Mouse (Mus musculus): ENCODE results near the gene Psme4.
"Not testable (repeated sequence)": the region's sequence is repeated elsewhere in the genome, so short reads cannot be mapped to it uniquely, and the experiment has no call there.

Psme4 gene

DNA sequence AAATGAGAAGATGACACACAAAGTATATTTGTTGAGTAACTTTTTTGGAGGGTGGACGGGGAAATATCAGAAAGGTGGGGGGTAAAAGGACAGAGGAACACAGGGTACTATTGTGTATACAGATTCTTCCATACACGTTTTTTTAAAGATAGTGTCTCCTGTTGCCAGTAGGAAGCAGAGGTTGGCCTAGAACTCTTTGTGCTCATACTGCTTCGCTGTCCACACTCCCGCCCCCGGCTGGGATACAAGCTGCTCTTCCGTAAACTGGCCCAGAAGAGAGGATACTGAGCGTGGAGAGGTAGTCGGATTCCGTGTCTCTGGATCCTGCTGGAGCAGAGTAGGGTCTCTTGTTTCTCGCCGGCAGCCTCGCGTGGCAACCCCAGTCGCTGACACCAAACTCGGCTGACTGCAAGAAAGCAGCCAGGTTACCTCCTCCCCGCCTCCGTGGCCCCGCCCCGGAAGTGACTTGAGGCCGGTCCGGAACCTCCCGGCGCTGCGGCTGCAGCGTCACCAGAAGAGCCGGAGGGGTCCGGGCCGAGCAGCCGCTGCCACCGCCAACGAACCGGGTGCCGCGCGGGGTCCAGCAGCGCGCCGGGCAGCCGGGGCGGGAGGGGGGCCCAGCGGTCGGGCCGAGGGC is at the start of gene Psme4:
TSS of gene Psme4 (plus strand) at position 460 of the 637 bp plus-strand sequence.
- peak; percentile 94 for DNase-seq (ENCODE audit: low read depth, low spot score)

DNA sequence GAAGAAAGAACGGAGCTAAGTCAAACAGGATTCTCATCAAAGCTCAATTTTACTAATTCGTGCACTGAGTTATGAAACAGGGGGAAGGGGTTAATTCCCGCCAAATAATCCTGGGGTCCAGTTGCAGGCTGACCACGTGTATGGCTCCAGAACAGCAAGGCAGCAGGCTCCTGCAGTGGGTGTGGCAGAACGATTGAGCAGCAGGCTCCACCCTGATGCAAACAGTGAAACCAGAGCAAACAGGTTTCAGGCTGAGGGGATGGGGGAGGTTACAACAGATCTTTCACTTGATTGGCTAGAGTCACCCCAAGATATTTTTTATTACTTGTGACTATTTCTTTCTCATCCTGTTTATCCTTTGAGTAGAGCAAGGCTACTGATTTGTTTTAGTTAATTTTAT is 48.1 kb upstream of the Psme4 start:
- DNase-seq (ENCODE audit: low read depth, low spot score) = no peak

DNA sequence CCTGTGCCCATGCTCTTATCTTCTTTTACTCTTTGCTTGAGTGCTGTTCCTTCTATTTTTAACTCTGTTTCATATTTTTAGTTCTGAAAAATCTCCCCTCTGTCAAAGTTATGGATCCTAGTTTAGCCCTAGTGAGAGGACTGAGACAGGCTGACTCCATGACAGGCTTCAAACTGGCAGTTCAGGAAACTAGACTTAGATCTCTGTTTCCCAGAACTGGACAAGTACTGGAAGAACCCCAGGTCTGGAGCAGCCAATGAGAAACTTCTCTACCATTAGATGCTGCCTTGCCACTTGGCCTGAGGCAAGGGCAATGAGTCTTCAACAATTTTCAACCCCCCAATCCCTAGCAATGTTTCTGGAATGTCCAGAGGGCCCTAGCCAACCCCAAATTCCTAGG is 40.8 kb upstream of the Psme4 start:
- no peak for DNase-seq (ENCODE audit: low read depth, low spot score)

DNA sequence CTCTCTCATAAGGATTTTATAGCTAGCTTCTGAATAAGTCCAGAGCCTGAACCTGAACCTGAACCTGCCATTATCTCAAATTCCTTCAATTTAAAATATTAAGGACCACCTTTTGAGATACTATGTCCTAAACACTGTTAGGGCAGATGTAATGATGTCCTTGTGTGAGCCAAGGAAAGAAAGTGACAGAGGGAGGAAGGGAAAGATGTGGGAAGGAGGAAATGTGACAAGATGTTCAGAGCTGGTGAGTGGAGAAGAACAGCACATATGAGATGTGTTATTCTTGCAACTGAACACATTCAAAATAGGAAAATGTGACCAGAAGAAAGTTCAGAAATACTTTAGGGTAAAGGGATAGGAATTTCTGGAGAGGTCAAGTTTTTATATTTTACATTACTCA is 38.1 kb upstream of the Psme4 start:
- no peak for DNase-seq (ENCODE audit: low read depth, low spot score)

DNA sequence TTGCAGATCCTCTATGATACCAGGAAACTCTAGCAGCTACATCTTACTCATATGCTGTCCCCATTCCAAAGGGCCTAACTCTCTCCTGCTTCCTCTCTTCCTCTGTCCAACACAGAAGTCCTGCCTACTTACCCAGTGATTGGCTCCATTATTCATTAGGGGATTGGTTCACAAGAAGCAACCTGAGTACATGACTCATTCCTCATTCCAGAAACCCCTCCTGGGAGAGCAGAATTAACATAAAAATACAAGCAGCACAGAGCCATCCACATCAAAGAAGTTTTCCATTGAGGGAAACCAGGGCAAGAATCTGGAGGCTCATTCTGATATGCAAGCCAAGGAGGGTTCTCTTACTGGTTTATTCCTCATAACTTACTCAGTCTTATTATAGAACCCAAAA is 27.5 kb upstream of the Psme4 start:
- DNase-seq (ENCODE audit: low read depth, low spot score) = no peak

DNA sequence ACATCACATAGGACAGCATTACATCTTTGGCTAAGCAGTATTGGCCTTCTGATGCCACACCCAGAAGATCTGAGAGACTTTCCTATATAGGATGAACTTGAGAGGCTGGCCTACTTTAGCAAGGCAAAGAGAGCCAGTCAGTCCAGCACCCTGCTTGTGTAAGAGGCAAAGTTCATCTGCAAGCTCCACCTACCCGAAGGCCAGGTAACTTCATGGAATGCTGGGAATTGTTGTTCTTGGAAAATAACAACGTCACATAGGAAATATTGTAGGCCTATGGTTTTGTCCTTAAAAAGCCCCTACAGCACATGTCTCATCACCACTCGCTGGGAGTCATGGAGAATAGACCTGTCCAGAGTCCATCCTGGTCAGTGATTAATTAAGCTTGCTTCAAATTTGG is 22.6 kb upstream of the Psme4 start:
- no peak for DNase-seq (ENCODE audit: low read depth, low spot score)

DNA sequence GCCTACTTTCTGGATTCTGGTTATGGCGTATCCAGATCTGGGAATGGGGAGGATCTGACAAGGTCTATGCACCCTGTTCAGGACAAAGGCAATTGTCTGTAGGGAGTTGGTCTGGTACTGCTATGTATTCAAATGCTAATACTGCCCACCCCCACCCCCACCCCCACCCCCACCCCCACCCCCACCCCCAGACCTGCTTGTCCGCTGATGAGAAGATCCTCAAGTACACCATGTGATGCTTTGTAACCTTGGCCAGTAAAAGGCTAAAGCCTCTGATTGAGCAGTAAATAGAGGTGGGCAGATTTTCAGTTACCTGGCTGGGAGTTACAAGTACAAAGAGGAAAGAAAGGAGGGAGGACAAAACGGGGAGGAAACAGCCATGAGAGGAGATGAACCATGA is 21.9 kb upstream of the Psme4 start:
- DNase-seq (ENCODE audit: low read depth, low spot score) = no peak

DNA sequence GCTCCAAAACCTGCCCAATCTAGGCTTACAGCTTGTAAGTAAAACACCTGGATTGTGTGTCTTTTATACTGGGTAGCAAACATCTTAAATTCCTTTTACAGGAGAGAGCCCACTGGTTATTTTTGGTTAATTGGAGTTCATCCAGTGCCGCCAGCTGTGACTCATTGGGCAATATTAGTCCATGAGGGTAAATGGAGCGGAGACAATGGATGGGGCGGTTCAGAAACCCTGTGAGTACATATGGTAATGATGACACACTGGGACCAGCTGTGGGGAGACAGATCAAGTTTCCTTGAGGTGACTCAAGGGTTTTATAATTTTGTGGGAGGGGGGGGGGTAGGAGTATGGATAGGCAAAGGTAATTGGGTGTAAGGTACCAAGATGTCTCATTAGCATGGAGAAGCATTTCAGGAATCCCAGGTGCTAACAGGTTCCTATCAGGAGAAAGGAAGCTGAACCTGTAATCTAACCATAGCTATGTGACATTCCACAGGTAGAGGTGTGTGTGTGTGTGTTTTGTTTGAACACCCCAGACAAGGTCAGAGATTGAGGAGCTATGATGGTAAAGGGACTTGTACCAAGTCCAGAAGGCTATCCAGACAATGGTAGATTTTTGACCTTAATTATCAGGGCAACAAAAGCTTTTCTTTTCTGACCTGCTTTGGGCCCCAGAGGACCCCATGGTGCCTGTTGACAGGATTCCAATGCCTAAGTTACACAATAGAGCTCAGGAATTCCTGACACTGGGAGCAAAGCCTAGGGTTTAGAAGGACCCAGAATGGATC is 21.3 kb upstream of the Psme4 start:
- DNase-seq (ENCODE audit: low read depth, low spot score) = no peak

DNA sequence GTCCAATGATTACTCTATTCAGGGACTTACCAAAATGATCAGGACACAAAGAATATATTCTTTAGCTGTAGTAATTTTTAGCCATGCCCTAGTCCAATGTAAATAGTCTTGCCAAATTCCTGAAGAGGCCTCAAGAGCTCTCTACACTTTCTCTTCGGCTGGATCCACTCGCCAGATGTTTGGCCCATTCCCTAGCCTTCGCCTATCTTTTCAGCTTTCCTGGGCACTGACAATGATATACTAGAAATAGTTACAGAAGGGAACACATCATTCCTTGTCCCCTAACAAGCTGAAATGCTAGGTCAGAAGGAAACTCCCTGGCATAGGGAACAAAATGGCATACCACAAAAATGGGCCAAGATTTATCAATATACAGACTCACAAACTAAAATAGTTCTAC is 18.6 kb upstream of the Psme4 start:
- DNase-seq (ENCODE audit: low read depth, low spot score) = no peak

DNA sequence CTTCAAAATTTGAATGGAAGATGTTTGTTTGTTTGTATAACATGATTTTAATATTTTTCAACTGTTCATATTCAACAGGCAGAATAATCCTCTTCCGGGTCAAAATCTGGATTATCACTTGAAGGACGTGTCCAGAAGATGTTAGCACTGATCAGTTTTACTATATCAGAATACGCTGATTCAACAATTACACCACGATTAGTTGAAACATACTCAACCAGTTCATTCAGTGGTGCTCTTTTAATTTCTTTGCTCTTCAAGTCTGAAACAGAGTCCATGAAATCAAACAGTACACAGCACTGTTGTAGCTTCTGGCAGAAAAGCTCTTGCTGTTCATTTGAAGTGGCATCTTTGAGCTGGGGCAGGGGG is 17.1 kb upstream of the Psme4 start:
- not testable (repeated sequence) for DNase-seq (ENCODE audit: low read depth, low spot score)

DNA sequence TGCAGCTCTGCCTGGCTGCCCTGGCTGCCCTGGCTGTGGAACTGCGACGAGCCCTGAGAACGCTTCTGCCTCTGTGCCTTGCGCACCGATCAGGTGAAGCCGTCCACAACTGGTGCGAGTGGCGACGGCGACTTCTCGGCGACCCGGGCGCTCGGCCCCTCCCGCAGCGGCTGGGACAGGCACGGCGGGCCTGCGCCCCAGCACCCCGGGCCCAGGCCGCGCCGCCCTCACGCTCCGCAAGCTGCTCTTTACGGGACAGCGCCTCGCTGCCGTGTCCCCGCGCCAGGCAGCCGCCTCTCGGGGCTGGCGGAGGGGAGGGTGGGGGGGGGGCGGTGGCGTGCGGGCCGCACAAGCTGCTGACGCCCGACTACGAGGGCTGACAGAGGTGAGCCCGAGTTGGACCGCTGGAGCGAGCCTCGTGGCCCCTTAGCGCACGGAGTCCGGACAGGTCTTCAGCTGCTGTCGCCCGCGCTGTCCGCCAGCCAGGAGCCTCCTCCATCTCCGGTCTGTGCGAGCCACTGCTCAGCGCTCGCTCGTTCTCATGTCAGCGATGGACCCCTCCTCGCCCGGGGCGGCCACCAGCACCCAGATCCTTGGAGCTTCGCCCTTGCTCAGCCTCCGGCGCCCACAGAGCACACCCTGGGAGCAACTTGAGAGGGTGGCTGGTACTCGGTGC is 16.5 kb upstream of the Psme4 start:
- no peak for DNase-seq (ENCODE audit: low read depth, low spot score)

DNA sequence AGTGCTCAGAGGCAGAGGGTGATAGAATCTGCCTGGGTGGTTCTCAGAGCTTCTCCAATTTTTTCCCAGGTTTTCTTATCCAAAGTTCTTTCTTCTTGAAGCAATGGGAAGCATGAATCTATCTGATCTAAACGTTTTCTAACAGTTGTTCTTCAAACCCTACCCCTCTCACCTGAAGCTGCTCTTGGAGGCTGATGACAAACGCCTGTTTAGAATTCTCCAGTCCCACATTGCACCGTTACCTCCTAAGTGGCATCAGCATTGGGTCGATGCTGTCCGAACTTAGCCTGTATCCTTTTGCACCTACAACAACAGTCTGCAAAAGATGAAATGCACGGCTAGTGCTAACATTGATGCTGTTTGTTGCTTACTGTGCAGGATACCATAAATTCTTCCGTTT is 10.1 kb upstream of the Psme4 start:
- no peak for DNase-seq (ENCODE audit: low read depth, low spot score)

DNA sequence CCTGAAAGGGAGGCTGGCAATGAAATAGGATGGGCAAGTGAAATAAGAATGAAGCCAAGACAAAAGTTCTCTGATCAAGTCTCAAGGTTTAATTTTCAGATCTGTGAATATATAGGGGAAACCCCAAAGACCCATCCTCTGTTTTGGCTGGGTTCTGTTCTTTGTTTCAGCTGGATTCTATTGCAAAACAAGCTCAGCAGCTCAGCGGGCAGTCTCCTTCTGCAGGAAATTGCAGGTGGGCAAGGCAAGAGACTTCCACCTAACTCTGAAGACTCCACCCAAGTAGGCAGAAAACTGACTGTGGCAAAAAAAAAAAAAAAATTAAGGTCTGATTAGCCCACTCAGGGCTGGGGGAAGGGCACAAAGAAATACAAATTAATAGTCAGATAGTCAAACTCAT is 9.6 kb upstream of the Psme4 start:
- DNase-seq (ENCODE audit: low read depth, low spot score) = no peak

DNA sequence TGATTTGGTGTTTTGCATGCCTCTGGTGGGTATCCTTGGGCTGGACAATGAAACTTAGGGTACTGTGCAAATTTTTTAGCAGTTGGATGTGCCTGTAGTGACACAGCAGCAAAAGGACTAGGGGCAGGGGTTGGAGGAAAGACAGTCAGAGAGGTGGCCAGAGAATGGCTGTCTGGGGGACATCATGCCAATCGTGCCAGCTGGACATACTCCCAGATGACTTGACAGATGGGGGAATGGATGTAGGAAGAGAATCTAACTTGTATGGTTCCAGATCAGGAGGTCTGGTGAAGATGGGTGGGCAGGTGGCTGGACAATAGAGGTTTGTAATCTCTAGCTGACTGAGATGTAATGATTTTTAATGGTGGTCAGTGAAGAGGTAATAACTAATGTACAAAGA is 6.5 kb upstream of the Psme4 start:
- no peak for DNase-seq (ENCODE audit: low read depth, low spot score)

DNA sequence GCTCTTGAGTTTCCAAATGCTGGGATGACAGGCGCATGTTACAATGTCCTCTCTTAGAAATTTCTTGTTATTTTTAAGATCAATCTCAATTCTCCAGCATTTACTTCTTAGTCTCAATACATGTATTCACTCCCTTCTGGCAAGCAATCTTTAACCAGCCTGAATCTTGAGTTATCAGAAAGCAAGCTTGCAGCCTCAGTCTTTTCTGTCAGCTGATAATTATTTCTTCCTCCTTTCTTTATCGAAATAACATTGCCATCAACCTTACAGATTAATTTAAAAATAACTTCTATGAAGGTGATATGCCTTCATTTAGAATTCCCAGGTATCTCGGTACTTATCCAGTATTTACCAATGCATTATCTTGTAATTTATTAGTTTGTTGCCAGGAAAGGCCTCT is 709 bp upstream of the Psme4 start:
- no peak for DNase-seq (ENCODE audit: low read depth, low spot score)

DNA sequence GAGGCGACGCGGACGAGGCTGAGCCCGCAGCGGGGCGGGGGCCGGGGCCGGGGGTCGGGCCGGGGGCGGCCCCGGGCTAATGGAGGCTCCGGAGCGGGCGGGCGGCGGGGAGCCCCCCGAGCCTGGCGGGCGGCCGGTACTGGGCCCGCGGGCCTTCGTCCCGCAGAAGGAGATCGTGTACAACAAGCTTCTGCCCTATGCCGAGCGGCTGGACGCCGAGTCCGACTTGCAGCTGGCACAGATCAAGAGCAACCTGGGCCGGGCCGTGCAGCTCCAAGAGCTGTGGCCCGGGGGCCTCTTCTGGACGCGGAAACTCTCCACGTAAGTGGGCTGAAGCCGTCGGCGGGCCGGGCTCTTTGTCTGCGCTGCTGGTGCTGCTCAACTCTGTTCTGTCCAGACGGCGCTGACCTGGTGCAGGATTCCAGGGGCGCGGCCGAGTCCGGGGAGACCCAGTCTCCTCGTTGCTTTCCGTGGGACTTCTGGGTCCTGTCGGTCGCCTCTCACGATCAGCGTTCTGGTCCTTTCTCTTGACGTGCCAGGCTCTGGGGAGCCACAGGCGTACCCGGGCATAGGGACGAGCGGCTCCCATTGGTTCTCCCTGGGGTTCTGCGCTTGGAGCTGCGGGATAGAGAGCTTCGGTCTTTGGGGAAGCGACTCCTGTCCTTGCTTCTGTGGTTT is 517 bp downstream of the Psme4 start:
- peak; percentile 59 for DNase-seq (ENCODE audit: low read depth, low spot score)

DNA sequence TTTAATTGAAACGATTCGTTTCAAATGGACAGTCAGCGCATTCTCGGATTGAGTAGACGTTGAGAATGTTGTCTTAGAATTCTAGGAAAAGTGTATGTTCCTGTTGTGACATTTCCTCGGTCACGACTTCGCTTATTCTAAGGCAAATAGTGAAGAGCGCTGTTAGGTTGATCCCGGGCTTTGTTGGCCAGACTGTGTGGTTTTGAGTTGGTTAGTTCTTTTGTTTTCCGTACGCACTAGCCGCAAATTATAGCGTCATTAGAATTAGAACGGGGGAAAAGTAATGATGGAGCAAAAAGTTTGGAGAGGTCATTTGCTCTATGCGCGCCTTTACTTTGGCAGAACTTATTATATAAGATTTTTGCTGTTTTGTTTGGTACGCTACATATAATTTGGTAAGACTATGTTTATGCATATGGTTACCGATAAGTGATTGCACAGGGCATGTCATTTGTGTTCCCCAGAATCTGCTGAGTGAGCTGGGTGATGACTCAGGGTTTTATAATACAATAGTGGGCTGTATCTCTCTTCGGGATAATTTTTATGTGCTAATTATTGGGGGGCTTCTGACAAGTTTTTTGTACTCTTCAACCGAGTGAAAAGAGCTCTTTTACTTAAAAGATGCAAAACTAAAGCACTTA is 1.4 kb downstream of the Psme4 start:
- no peak for DNase-seq (ENCODE audit: low read depth, low spot score)

DNA sequence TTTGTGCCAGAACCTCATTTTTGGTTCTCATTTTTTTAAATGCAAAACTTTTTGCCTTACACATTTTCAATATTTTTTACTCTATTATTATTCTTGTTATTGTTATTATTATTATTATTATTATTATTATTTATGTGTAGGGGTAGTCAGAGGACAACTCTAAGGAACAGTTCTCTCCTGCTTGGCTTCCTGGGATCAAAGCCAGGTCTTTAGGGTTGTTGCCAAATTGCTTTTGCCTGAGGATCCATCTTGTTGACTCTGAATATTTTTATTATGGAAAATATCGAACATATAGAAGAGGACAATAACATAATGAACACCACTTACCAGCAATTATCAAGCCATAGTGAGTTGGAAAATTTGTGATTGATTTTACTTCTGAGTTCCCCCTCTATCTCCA is 3.1 kb downstream of the Psme4 start:
- no peak for DNase-seq (ENCODE audit: low read depth, low spot score)

DNA sequence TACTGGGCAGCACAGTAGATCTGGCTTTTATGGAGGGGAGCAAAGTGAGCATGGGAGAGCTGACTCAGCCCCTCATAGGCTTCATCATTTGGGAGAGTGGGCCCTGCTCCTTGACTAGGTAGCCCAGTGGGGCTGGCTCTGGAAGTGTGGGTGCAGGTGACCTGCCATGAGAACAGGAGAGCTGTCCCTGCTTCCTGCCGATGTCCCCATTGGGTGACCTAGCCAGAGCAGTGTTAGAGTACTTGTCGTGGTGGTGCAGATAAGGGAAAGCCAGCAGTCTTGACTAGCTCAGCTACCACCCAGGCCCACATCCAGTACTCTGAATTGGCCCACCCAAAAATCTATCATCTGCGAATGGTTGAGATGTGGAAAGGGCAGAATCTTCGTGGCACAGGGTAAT is 6.0 kb downstream of the Psme4 start:
- no peak for DNase-seq (ENCODE audit: low read depth, low spot score)

DNA sequence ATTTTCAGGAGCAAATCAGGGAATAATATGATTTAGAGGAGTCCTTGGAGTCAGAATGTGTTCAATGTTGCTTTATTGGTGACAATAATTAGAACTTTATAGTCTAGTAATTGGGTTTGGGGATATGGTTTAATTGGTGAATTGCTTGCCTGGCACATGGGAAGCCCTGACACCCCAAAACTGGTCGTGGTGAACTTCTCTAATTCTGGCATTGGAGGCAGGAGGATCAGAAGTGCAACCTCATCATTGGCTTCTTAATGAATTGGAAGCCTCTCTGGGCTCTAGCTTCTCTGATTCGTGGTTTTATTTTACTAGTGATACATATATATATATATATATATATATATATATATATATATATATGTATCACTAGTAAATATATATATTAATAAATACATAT is 9.4 kb downstream of the Psme4 start:
- DNase-seq (ENCODE audit: low read depth, low spot score) = no peak

DNA sequence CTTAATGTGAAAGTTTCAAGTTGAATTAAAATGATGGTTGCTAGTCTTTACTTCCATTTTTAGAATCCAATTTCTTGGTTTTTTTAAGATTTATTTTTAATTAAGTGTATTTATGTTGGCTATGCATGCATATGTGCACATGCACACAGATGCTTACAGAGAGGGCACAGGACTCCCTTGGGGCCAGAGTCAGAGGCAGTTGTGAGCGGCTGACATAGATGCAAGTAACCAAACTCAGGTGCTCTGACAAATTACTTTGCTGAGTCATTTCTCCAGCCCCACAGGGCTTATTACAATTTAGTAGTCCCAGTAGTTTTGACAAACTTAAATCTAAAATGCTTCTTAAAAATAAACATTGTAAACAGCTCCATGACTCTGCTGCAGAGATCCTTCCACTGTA is 10.1 kb downstream of the Psme4 start:
- no peak for DNase-seq (ENCODE audit: low read depth, low spot score)

DNA sequence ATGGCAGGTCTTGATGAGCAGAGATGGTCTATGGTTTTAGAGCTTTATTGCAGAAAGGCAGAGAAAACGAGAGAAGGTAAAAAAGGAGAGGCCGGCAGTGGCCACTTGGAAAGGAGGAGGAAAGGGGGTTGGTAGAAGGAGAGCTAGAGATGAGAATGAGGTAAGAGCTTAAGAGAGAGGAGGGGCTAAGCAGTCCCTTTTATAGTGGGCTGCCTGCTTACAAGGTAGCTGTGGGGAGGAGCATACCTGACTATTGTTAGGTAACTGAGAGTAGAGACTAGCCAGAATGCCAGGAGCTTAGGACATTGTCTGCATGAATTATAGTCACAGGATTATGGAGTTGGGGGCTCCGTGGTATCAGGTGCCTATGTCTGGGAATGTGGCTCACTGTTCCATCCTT is 14.0 kb downstream of the Psme4 start:
- no peak for DNase-seq (ENCODE audit: low read depth, low spot score)
